Mouse (Mus musculus) cerebellum, adult 2 months (tissue): ENCODE data around the gene Gm47791. TPM values are rescaled to one million over a fixed set of nuclear protein-coding genes. Genes with fewer than 3 reads are reported as not detected.

Experiments used
- DNase-seq, 2 experiments: peaks; one replicate each; pipeline ENCODE4 v3.0.0; 2021
- H3K27ac ChIP-seq: fragments of 200-500 bp; 2 replicates; pipeline ENCODE4 v1.5.1; 2012; ENCODE audit warnings: low read length, control low read depth, inconsistent platforms; ENCODE audit not compliant: insufficient read depth
- H3K27me3 ChIP-seq: fragments of 200-500 bp; 2 replicates; pipeline ENCODE4 v1.6.1; 2012; ENCODE audit warnings: inconsistent platforms, mild to moderate bottlenecking, low read length, moderate library complexity; ENCODE audit not compliant: control insufficient read depth, insufficient read depth
- H3K4me1 ChIP-seq: fragments of 200-500 bp; 2 replicates; pipeline ENCODE4 v1.6.1; 2011; ENCODE audit warnings: low read length; ENCODE audit not compliant: control insufficient read depth, insufficient read depth
- H3K4me3 ChIP-seq: fragments of 200-500 bp; replicated peaks from 2 replicates; pipeline ENCODE3; 2011; ENCODE audit warnings: mild to moderate bottlenecking, low read depth, low read length, control low read depth; ENCODE audit not compliant: insufficient read depth
- CTCF ChIP-seq: fragments of 200-500 bp; IDR thresholded peaks from 2 replicates; pipeline ENCODE4 v1.5.1; 2011; ENCODE audit warnings: low read depth, mild to moderate bottlenecking, control low read depth, low read length, moderate library complexity, borderline replicate concordance; ENCODE audit not compliant: insufficient read depth
- POLR2A ChIP-seq: fragments of 200-500 bp; IDR thresholded peaks from 2 replicates; pipeline ENCODE4 v1.6.1; 2011; ENCODE audit warnings: low read length, control low read depth, borderline replicate concordance; ENCODE audit not compliant: insufficient read depth
- WGBS: fragments of 180-500 bp; shearing (Covaris S2); methylation state at CpG from one replicate; pipeline ENCODE4 v1.1.7; 2018; 5-methylcytosine and 5-hydroxymethylcytosine counted together
- polyA plus RNA-seq: library from polyadenylated mRNA; depleted of rRNA; stranded (reverse); fragments of >200 nt; gene quantifications from 2 replicates; pipeline ENCODE4 v1.2.3, GENCODE M21; 2012

The Gm47791 gene
- polyA plus RNA-seq, 1 experiment = not detected

- 85% methylated on average over 1 of the region's 1 CpGs for WGBS
- no peaks in the 10 kb centered on the region for H3K4me1 ChIP-seq
- no peaks in the 10 kb centered on the region for H3K27me3 ChIP-seq
- TF ChIP-seq POLR2A = no peak
- TF ChIP-seq CTCF = peak; percentile 12; the same call in 1 of the 2 replicates
- H3K27ac ChIP-seq = no peak overlapping the region
- no peak for DNase-seq
- H3K4me3 ChIP-seq = no peak overlapping the region
Measured at GRCm38 (mm10) chr1:82762274-82762673, 8.8 kb downstream of the Gm47791 start.

- Histone ChIP-seq H3K4me3 (no peak overlapping the region), H3K27ac (no peak overlapping the region), H3K4me1 (no peaks in the 10 kb centered on the region), H3K27me3 (no peaks in the 10 kb centered on the region)
- 92% methylated on average over 8 of the region's 8 CpGs for WGBS
- DNase-seq = no peak
- no peak for TF ChIP-seq POLR2A
- no peak for TF ChIP-seq CTCF
Measured at GRCm38 (mm10) chr1:82761454-82762169, 9.4 kb downstream of the Gm47791 start.

GRCm38 (mm10) chr1:82759520-82759919, 11.5 kb downstream of the Gm47791 start:
- WGBS = 97% methylated on average over 1 of the region's 1 CpGs
- TF ChIP-seq POLR2A = no peak
- peak; percentile 15; the same call in 1 of the 2 replicates for TF ChIP-seq CTCF
- Histone ChIP-seq H3K4me3 (no peak overlapping the region), H3K27me3 (no peaks in the 10 kb centered on the region), H3K4me1 (no peaks in the 10 kb centered on the region), H3K27ac (no peak overlapping the region)
- no peak for DNase-seq

GRCm38 (mm10) chr1:82747714-82748452, 23.2 kb downstream of the Gm47791 start:
- H3K4me1 ChIP-seq = no peaks in the 10 kb centered on the region
- WGBS = 93% methylated on average over 2 of the region's 2 CpGs
- H3K27ac ChIP-seq = no peak overlapping the region
- no peak overlapping the region for H3K4me3 ChIP-seq
- no peaks in the 10 kb centered on the region for H3K27me3 ChIP-seq
- no peak for DNase-seq
- no peak for TF ChIP-seq POLR2A
- TF ChIP-seq CTCF = no peak

- no peak overlapping the region for H3K4me3 ChIP-seq
- no peak for DNase-seq
- no peak for TF ChIP-seq POLR2A
- no peak for TF ChIP-seq CTCF
- no peak overlapping the region for H3K27ac ChIP-seq
- H3K4me1 ChIP-seq = no peaks in the 10 kb centered on the region
- 66% methylated on average over 4 of the region's 4 CpGs for WGBS
- H3K27me3 ChIP-seq = no peaks in the 10 kb centered on the region
Measured at GRCm38 (mm10) chr1:82746408-82746807, 24.6 kb downstream of the Gm47791 start.

- no peak for DNase-seq
- Histone ChIP-seq H3K4me1 (no peaks in the 10 kb centered on the region), H3K27ac (no peak overlapping the region), H3K4me3 (no peak overlapping the region), H3K27me3 (no peaks in the 10 kb centered on the region)
- WGBS = 81% methylated on average over 3 of the region's 3 CpGs
- TF ChIP-seq POLR2A = no peak
- TF ChIP-seq CTCF = no peak
Measured at GRCm38 (mm10) chr1:82743962-82744361, 27.1 kb downstream of the Gm47791 start.

GRCm38 (mm10) chr1:82741539-82741938, 29.5 kb downstream of the Gm47791 start:
- 70% methylated on average over 7 of the region's 7 CpGs for WGBS
- Histone ChIP-seq H3K27me3 (no peaks in the 10 kb centered on the region), H3K4me1 (no peaks in the 10 kb centered on the region), H3K27ac (no peak overlapping the region), H3K4me3 (no peak overlapping the region)
- no peak for DNase-seq
- TF ChIP-seq CTCF = no peak
- TF ChIP-seq POLR2A = no peak

- Histone ChIP-seq H3K4me3 (no peak overlapping the region), H3K4me1 (no peaks in the 10 kb centered on the region), H3K27ac (no peak overlapping the region), H3K27me3 (no peaks in the 10 kb centered on the region)
- DNase-seq = no peak
- WGBS = 89% methylated on average over 1 of the region's 1 CpGs
- TF ChIP-seq CTCF (no peak), POLR2A (no peak)
Measured at GRCm38 (mm10) chr1:82738066-82738465, 33.0 kb downstream of the Gm47791 start.
